Comparison of ENCODE assay signal across 26 mouse cellular contexts in the genomic region with DNA sequence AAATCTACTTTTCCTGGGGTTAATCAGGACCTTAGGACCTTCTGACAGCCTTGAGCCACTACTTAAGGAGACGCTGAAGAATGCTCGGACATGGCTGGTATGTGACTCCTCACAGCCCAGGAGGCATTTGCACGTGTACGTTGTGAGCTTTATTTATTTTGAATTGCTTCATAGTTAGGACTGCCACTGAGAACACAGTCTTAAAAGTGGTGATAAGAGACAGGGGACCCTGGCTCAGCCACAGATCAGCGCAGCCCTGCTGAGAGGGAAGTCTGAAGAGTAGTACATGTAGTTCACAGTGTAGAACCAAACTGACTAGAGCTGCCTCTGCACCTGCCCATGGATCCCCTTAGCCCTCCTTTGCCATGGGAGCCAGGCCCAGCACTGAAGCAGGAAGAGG. TPM values are rescaled to one million over a fixed set of nuclear protein-coding genes. Genes with fewer than 3 reads are reported as not detected.
DNase-seq lines count a peak whose midpoint lies in the region; ATAC-seq lines count a peak whose summit lies in the region.
"Had no signal": no experiment of that assay in that cellular context is flagged by ENCODE, and none has a peak within 500 bp of the region (broad histone marks: within the 10 kb centered on the region; RNA-seq: fewer than 3 reads in every experiment).

No protein-coding gene starts in this region.

- ATAC-seq in kidney, embryonic 16.5 days (ENCODE audit: low FRiP score, low TSS enrichment), result no peak
- ATAC-seq in megakaryocyte, adult 5-6 weeks (ENCODE audit: poor library complexity, severe bottlenecking), result no peak
- ATAC-seq in CD4-positive, CD25-positive, alpha-beta regulatory T cell, adult 4 months, result no peak
- ATAC-seq: activated CD4-positive, CD25-positive, alpha-beta regulatory T cell, adult 4 months; forebrain, embryonic 16.5 days; hindbrain, embryonic 16.5 days; inflammation-experienced regulatory T-cells, adult 6 months; Patski had no signal

- H3K4me3 ChIP-seq in heart, embryonic 10.5 days, result no peak overlapping the region
- no peak overlapping the region for H3K4me3 ChIP-seq in kidney, embryonic 16.5 days (ENCODE audit: low read length)
- H3K4me3 ChIP-seq in megakaryocyte, embryonic 14.5 days (replicated peaks), result peak overlapping the region; percentile 25
- H3K4me3 ChIP-seq: embryonic facial prominence, embryonic 13.5 days; forebrain, embryonic 12.5 days; heart, adult 2 months had no signal

- H3K9ac ChIP-seq in kidney, embryonic 16.5 days (replicated peaks; ENCODE audit: low read length), result 0 out of 2 replicates have a peak overlapping the region, but pooled peaks have one; percentile 16
- H3K9ac ChIP-seq: forebrain, embryonic 12.5 days had no signal

- peaks cover 15% of the 10 kb centered on the region for H3K4me1 ChIP-seq in heart, embryonic 10.5 days
- 0 out of 2 replicates have a peak, but pooled peaks cover 3% of the 10 kb centered on the region for H3K4me1 ChIP-seq in kidney, embryonic 16.5 days (ENCODE audit: insufficient read depth, low read length)
- peaks cover 24% of the 10 kb centered on the region for H3K4me1 ChIP-seq in megakaryocyte, embryonic 14.5 days
- H3K4me1 ChIP-seq: embryonic facial prominence, embryonic 13.5 days; forebrain, embryonic 12.5 days had no signal

- no peak overlapping the region for H3K4me2 ChIP-seq in kidney, embryonic 16.5 days (replicated peaks; ENCODE audit: low read depth, low read length)
- H3K4me2 ChIP-seq: embryonic facial prominence, embryonic 13.5 days; forebrain, embryonic 12.5 days had no signal

- H3K27me3 ChIP-seq in heart, embryonic 10.5 days (ENCODE audit: insufficient read depth, poor library complexity, severe bottlenecking), result peaks cover 10% of the 10 kb centered on the region; the same call in 1 of the 2 replicates
- H3K27me3 ChIP-seq in kidney, embryonic 16.5 days (ENCODE audit: insufficient read depth, low read length), result no peaks in the 10 kb centered on the region
- H3K27me3 ChIP-seq in megakaryocyte, embryonic 14.5 days (replicated peaks), result peaks cover 47% of the 10 kb centered on the region
- H3K27me3 ChIP-seq: embryonic facial prominence, embryonic 13.5 days; forebrain, embryonic 12.5 days had no signal

- no peaks in the 10 kb centered on the region for H3K36me3 ChIP-seq in heart, embryonic 10.5 days
- no peaks in the 10 kb centered on the region for H3K36me3 ChIP-seq in kidney, embryonic 16.5 days (ENCODE audit: insufficient read depth, low read length)
- no peaks in the 10 kb centered on the region for H3K36me3 ChIP-seq in megakaryocyte, embryonic 14.5 days (replicated peaks; ENCODE audit: low read length)
- H3K36me3 ChIP-seq: embryonic facial prominence, embryonic 13.5 days; forebrain, embryonic 12.5 days had no signal

- H3K9me3 ChIP-seq in heart, embryonic 10.5 days, result no peaks in the 10 kb centered on the region
- no peaks in the 10 kb centered on the region for H3K9me3 ChIP-seq in kidney, embryonic 16.5 days (ENCODE audit: low read length)
- H3K9me3 ChIP-seq in megakaryocyte, embryonic 14.5 days, result no peaks in the 10 kb centered on the region
- H3K9me3 ChIP-seq: embryonic facial prominence, embryonic 13.5 days; forebrain, embryonic 12.5 days had no signal

- 60% methylated on average over 5 of the region's 5 CpGs for WGBS in heart, embryonic 10.5 days
- 78% methylated on average over 5 of the region's 5 CpGs for WGBS in kidney, embryonic 16.5 days

- intact Hi-C loops in heart, postnatal 25 days (cut with DNase I), result no loop called here

- H3K27ac ChIP-seq in heart, embryonic 10.5 days, result peak overlapping the region; percentile 22; the same call in 1 of the 2 replicates
- no peak overlapping the region for H3K27ac ChIP-seq in kidney, embryonic 16.5 days (ENCODE audit: low read length)
- H3K27ac ChIP-seq: embryonic facial prominence, embryonic 13.5 days; forebrain, embryonic 12.5 days; heart, adult 2 months had no signal

- DNase-seq in heart, embryonic 10.5 days (ENCODE audit: low spot score), result no peak
- no peak for DNase-seq in heart, postnatal 25 days (ENCODE audit: low spot score)
- no peak for DNase-seq in kidney, postnatal 14 days
- DNase-seq: adrenal gland, postnatal 14 days; B cell, adult 2 months; cerebellum, adult 18-20 months; cerebellum, adult 9-11 months; cerebellum, postnatal 36 days; gastrocnemius, postnatal 10 days; heart, adult 2 months; heart, postnatal 10 days had no signal

RNA-seq across cellular contexts. Expression of a gene that starts 3.5 kb away (rescaled TPM):
- 0.09 and 0.11 TPM in 2 replicates for polyA plus RNA-seq in heart, embryonic 10.5 days (2016; fragmentation: Nextera tagmentation; extraction: Ambion mirVana)
- under 1 TPM in 1 of 2 experiments, not detected in 1; 0.08 TPM for total RNA-seq in heart, postnatal 25 days (2021)
- polyA plus RNA-seq in kidney, embryonic 16.5 days (2015; fragmentation: Nextera tagmentation; extraction: Ambion mirVana), result 0.05 and 0.17 TPM in 2 replicates
- not detected in 2 replicates for polyA plus RNA-seq in megakaryocyte, embryonic 14.5 days (2012; ENCODE audit: insufficient read depth, low replicate concordance)
- total RNA-seq in megakaryocyte, adult 5-6 weeks (2015), result not detected in 2 replicates
- total RNA-seq in megakaryocyte, adult 5-6 weeks (2017), result not detected in 2 replicates
- not detected for polyA plus RNA-seq in CD4-positive, CD25-positive, alpha-beta regulatory T cell, adult 4 months (2017; shearing (Covaris generic))
- total RNA-seq: adrenal gland, adult 18-20 months; gastrocnemius, postnatal 10 days had no signal
- polyA plus RNA-seq: activated CD4-positive, CD25-positive, alpha-beta regulatory T cell, adult 4 months; forebrain, embryonic 16.5 days; heart, embryonic 14.5 days; hindbrain, embryonic 11.5 days; inflammation-experienced regulatory T-cells, adult 6 months; Patski had no signal

RNA-seq across cellular contexts. Expression of a gene that starts 9.6 kb away (rescaled TPM):
- 711 and 869 TPM in 2 replicates for polyA plus RNA-seq in heart, embryonic 10.5 days (2016; fragmentation: Nextera tagmentation; extraction: Ambion mirVana)
- total RNA-seq in heart, postnatal 25 days (2021), result 100 to 1,000 TPM; 612 to 679 TPM
- 897 and 905 TPM in 2 replicates for polyA plus RNA-seq in kidney, embryonic 16.5 days (2015; fragmentation: Nextera tagmentation; extraction: Ambion mirVana)
- 56.9 and 116 TPM in 2 replicates for polyA plus RNA-seq in megakaryocyte, embryonic 14.5 days (2012; ENCODE audit: insufficient read depth, low replicate concordance)
- 2,468 and 2,587 TPM in 2 replicates for total RNA-seq in megakaryocyte, adult 5-6 weeks (2015)
- total RNA-seq in megakaryocyte, adult 5-6 weeks (2017), result 3,510 and 4,069 TPM in 2 replicates
- 1,000 to 10,000 TPM; 1,826 to 2,291 TPM for polyA plus RNA-seq in CD4-positive, CD25-positive, alpha-beta regulatory T cell, adult 4 months (2017; shearing (Covaris generic))

RNA-seq across cellular contexts. Expression of a gene that starts 20.2 kb away (rescaled TPM):
- polyA plus RNA-seq in heart, embryonic 10.5 days (2016; fragmentation: Nextera tagmentation; extraction: Ambion mirVana), result 68.7 and 69.2 TPM in 2 replicates
- total RNA-seq in heart, postnatal 25 days (2021), result 10 to 100 TPM; 56.0 to 60.9 TPM
- 90.9 and 96.3 TPM in 2 replicates for polyA plus RNA-seq in kidney, embryonic 16.5 days (2015; fragmentation: Nextera tagmentation; extraction: Ambion mirVana)
- 38.9 and 102 TPM in 2 replicates for polyA plus RNA-seq in megakaryocyte, embryonic 14.5 days (2012; ENCODE audit: insufficient read depth, low replicate concordance)
- total RNA-seq in megakaryocyte, adult 5-6 weeks (2015), result 48.9 and 53.9 TPM in 2 replicates
- total RNA-seq in megakaryocyte, adult 5-6 weeks (2017), result 71.2 and 114 TPM in 2 replicates
- 10 to 100 TPM; 29.6 to 33.9 TPM for polyA plus RNA-seq in CD4-positive, CD25-positive, alpha-beta regulatory T cell, adult 4 months (2017; shearing (Covaris generic))

RNA-seq across cellular contexts. Expression of a gene that starts 35.1 kb away (rescaled TPM):
- not detected in 2 replicates for polyA plus RNA-seq in heart, embryonic 10.5 days (2016; fragmentation: Nextera tagmentation; extraction: Ambion mirVana)
- not detected for total RNA-seq in heart, postnatal 25 days (2021)
- polyA plus RNA-seq in kidney, embryonic 16.5 days (2015; fragmentation: Nextera tagmentation; extraction: Ambion mirVana), result not detected in 2 replicates
- not detected in 2 replicates for polyA plus RNA-seq in megakaryocyte, embryonic 14.5 days (2012; ENCODE audit: insufficient read depth, low replicate concordance)
- total RNA-seq in megakaryocyte, adult 5-6 weeks (2015), result not detected in 2 replicates
- not detected in 2 replicates for total RNA-seq in megakaryocyte, adult 5-6 weeks (2017)
- not detected for polyA plus RNA-seq in CD4-positive, CD25-positive, alpha-beta regulatory T cell, adult 4 months (2017; shearing (Covaris generic))
- total RNA-seq: gastrocnemius, postnatal 10 days; gastrocnemius, postnatal 4 days; heart, adult 2 months; heart, postnatal 10 days had no signal
- polyA plus RNA-seq: activated CD4-positive, CD25-positive, alpha-beta regulatory T cell, adult 4 months; embryonic facial prominence, embryonic 13.5 days; heart, embryonic 14.5 days; inflammation-experienced regulatory T-cells, adult 6 months; Patski had no signal
